7 mouse cellular contexts compared by ENCODE assay signal in the genomic region with DNA sequence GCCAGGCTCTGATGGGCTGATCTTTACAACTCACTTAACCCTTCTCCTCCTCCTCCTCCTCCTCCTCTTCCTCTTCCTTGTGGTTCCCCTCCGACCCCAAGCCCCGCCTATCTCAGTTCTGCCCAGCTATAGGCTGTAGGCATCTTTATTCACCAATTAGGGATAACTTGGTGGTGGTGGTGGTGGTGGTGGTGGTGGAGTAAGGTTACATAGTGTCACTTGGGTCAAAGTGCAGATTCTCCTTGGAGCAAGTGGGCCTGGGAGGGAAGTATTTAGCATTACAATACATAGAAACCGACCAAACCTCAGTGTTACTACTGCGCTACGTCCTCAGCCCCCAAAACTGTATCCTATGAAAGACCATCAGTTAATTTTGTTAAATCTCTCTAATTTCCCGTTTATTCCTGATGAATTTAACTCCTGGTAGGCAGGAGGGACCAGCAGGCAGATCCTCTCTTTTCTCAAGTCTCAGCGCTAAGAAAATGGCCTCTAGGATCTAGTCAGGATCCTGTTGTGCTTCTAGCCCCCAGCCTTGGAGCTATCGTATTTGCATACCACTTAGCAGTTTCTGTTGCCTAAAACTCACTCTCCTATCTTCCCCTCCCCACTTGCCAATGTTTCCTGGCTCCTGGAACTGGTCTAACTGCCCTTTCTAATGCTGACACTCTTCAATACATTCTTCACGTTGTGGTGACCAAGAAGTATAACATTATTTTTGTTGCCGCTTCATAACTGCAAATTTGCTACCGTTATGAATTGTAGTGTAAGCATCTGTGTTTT. TPM values are rescaled to one million over a fixed set of nuclear protein-coding genes. Genes with fewer than 3 reads are reported as not detected.
DNase-seq lines count a peak whose midpoint lies in the region; ATAC-seq and TF ChIP-seq lines count a peak whose summit lies in the region.

No protein-coding gene starts in this region.

- H3K9ac ChIP-seq in forebrain, postnatal 0 days = 0 out of 2 replicates have a peak overlapping the region, but pooled peaks have one; percentile 64
- no peak overlapping the region for H3K9ac ChIP-seq in liver, embryonic 16.5 days (ENCODE audit: low read depth, low read length)

- ATAC-seq in forebrain, postnatal 0 days = no peak
- ATAC-seq in liver, embryonic 16.5 days (ENCODE audit: low read depth) = no peak
- ATAC-seq in monocyte, adult 5-6 weeks (replicated peaks; ENCODE audit: insufficient number of reproducible peaks, low FRiP score, low TSS enrichment, poor library complexity, severe bottlenecking) = no peak

- H3K4me1 ChIP-seq in testis, adult 2 months (ENCODE audit: control insufficient read depth, insufficient read depth, low read length) = no peaks in the 10 kb centered on the region; the same call in 1 of the 2 replicates
- H3K4me1 ChIP-seq in forebrain, postnatal 0 days (ENCODE audit: insufficient read depth) = peaks cover 7% of the 10 kb centered on the region; the same call in 1 of the 2 replicates
- peaks cover 19% of the 10 kb centered on the region for H3K4me1 ChIP-seq in liver, embryonic 16.5 days (ENCODE audit: control insufficient read depth, low read depth, low read length)

- intact Hi-C loops in gastrocnemius, postnatal 36 days (cut with DNase I) = no loop called here

- H3K9me3 ChIP-seq in forebrain, postnatal 0 days (ENCODE audit: low read length) = no peaks in the 10 kb centered on the region
- no peaks in the 10 kb centered on the region for H3K9me3 ChIP-seq in liver, embryonic 16.5 days (replicated peaks; ENCODE audit: control insufficient read depth, low read length)

- DNase-seq in testis, postnatal 14 days (ENCODE audit: low spot score) = no peak
- DNase-seq in forebrain, postnatal 0 days = peak; percentile 52
- peak; percentile 38 for DNase-seq in thymus, postnatal 25 days
- no peak for DNase-seq in gastrocnemius, postnatal 36 days

- H3K36me3 ChIP-seq in testis, adult 2 months (ENCODE audit: control insufficient read depth, insufficient read depth, low read length) = no peaks in the 10 kb centered on the region
- H3K36me3 ChIP-seq in forebrain, postnatal 0 days (ENCODE audit: insufficient read depth) = no peaks in the 10 kb centered on the region
- no peaks in the 10 kb centered on the region for H3K36me3 ChIP-seq in liver, embryonic 16.5 days (ENCODE audit: control insufficient read depth, insufficient read depth)

- TF ChIP-seq CTCF in testis, adult 2 months (IDR thresholded peaks at IDR 0.05; ENCODE audit: control insufficient read depth, insufficient read depth, insufficient replicate concordance, low read depth, low read length) = no peak
- no peak for TF ChIP-seq CTCF in forebrain, postnatal 0 days (IDR thresholded peaks at IDR 0.05; ENCODE audit: low read depth)

- no peak for TF ChIP-seq POLR2A in testis, adult 2 months (IDR thresholded peaks at IDR 0.05; ENCODE audit: control insufficient read depth, low read depth, low read length)

- H3K27me3 ChIP-seq in testis, adult 2 months (ENCODE audit: control insufficient read depth, insufficient read depth, low read length) = no peaks in the 10 kb centered on the region
- H3K27me3 ChIP-seq in forebrain, postnatal 0 days (ENCODE audit: insufficient read depth, low read length) = no peaks in the 10 kb centered on the region; the same call in 1 of the 2 replicates
- H3K27me3 ChIP-seq in liver, embryonic 16.5 days (ENCODE audit: control insufficient read depth, insufficient read depth, low read depth, low read length) = no peaks in the 10 kb centered on the region

- H3K27ac ChIP-seq in testis, adult 2 months (ENCODE audit: control insufficient read depth, insufficient read depth, low read depth, low read length) = peak overlapping the region; percentile 54; the same call in 1 of the 2 replicates
- H3K27ac ChIP-seq in forebrain, postnatal 0 days (ENCODE audit: low read depth, low read length) = peak overlapping the region; percentile 93
- H3K27ac ChIP-seq in liver, embryonic 16.5 days (ENCODE audit: low read length) = peak overlapping the region; percentile 29

- 24% methylated on average over 11 of the region's 11 CpGs for WGBS in forebrain, postnatal 0 days
- WGBS in liver, embryonic 16.5 days (ENCODE audit: insufficient replicate concordance) = 21% methylated on average over 11 of the region's 11 CpGs

- no peak overlapping the region for H3K4me3 ChIP-seq in testis, adult 2 months (ENCODE audit: control insufficient read depth, low read depth, low read length)
- H3K4me3 ChIP-seq in forebrain, postnatal 0 days (ENCODE audit: low read depth, low read length) = peak overlapping the region; percentile 38; the same call in 1 of the 2 replicates
- H3K4me3 ChIP-seq in liver, embryonic 16.5 days (ENCODE audit: low read depth, low read length) = no peak overlapping the region

- peak overlapping the region; percentile 54 for H3K4me2 ChIP-seq in forebrain, postnatal 0 days (ENCODE audit: low read depth)
- H3K4me2 ChIP-seq in liver, embryonic 16.5 days (ENCODE audit: low read depth, low read length) = peak overlapping the region; percentile 75

RNA-seq across cellular contexts. Expression of gene Ddx3x, which starts 39.9 kb away (rescaled TPM):
- 4.6 and 5.9 TPM in 2 replicates for polyA plus RNA-seq in testis, adult 2 months (2012; rRNA removed)
- 153 and 219 TPM in 2 replicates for total RNA-seq in forebrain, postnatal 0 days (2014; rRNA removed)
- 101 and 114 TPM in 2 replicates for polyA plus RNA-seq in forebrain, postnatal 0 days (2015; fragmentation: Nextera tagmentation; extraction: Ambion mirVana)
- 43.9 and 44.5 TPM in 2 replicates for polyA plus RNA-seq in liver, embryonic 16.5 days (2015; fragmentation: Nextera tagmentation; extraction: Ambion mirVana)
- 729 to 855 TPM (median 842 TPM) in 3 replicates for total RNA-seq in monocyte, adult 5-6 weeks (2017)
- total RNA-seq in gastrocnemius, postnatal 36 days (2021) = 100 to 1,000 TPM in 1 of 2 experiments, 10 to 100 TPM in 1; 91.8 to 165 TPM

Comparison
In these comparisons a context has a peak if more than half of its experiments do, and no peak if none do; other contexts are left out.
1. H3K27ac ChIP-seq: peak in every context shown above with its lines; median percentile 93 in forebrain, postnatal 0 days; 54 in testis, adult 2 months; 29 in liver, embryonic 16.5 days.
2. DNase-seq: peak in forebrain, postnatal 0 days (single experiment) and thymus, postnatal 25 days (single experiment); none in testis, postnatal 14 days (single experiment) and gastrocnemius, postnatal 36 days (0 of 2).